ENCODE assay signal across 7 mouse cellular contexts in genomic region chr11:87756251-87756820, GRCm38 (mm10). TPM values are rescaled to one million over a fixed set of nuclear protein-coding genes. Genes with fewer than 3 reads are reported as not detected.
DNase-seq lines count a peak whose midpoint lies in the region; ATAC-seq and TF ChIP-seq lines count a peak whose summit lies in the region.

No protein-coding gene starts in this region.

- TF ChIP-seq POLR2A in bone marrow macrophage, adult 2 months (IDR thresholded peaks at IDR 0.05; ENCODE audit: borderline replicate concordance, low read depth, low read length) = no peak

- H3K27me3 ChIP-seq in limb, embryonic 11.5 days (ENCODE audit: control insufficient read depth, insufficient read depth, low read length) = peaks cover 19% of the 10 kb centered on the region

- no peak overlapping the region for H3K9ac ChIP-seq in limb, embryonic 11.5 days (ENCODE audit: low read length)

- no peak for TF ChIP-seq CTCF in bone marrow macrophage, adult 2 months (IDR thresholded peaks at IDR 0.05; ENCODE audit: low read depth, low read length)

- H3K4me3 ChIP-seq in bone marrow macrophage, adult 2 months (ENCODE audit: insufficient read depth, low read length) = peak overlapping the region; percentile 90
- H3K4me3 ChIP-seq in limb, embryonic 11.5 days (ENCODE audit: low read depth, low read length) = no peak overlapping the region

- peak; percentile 73 to 75 for DNase-seq in CD8-positive naive resting alpha-beta T cell, adult 2 months (ENCODE audit: low read depth in 2 of 2, low spot score in 2 of 2)
- DNase-seq in limb, embryonic 11.5 days (ENCODE audit: low spot score) = no peak
- peak; percentile 83 for DNase-seq in naive thymus-derived CD4-positive, alpha-beta T cell, adult 2 months (ENCODE audit: low read depth)
- DNase-seq in MN1 (ENCODE audit: low spot score) = no peak
- no peak for DNase-seq in kidney, postnatal 10 days

- 0 out of 2 replicates have a peak, but pooled peaks have one; percentile 31 for ATAC-seq in limb, embryonic 11.5 days (ENCODE audit: insufficient number of reproducible peaks, low FRiP score, low TSS enrichment, low read depth)
- ATAC-seq in frontal cortex, adult (ENCODE audit: low TSS enrichment) = no peak

- H3K4me2 ChIP-seq in limb, embryonic 11.5 days (ENCODE audit: low read depth, severe bottlenecking) = no peak overlapping the region

- H3K36me3 ChIP-seq in limb, embryonic 11.5 days (ENCODE audit: control insufficient read depth, insufficient read depth, low read length) = no peaks in the 10 kb centered on the region

- WGBS in limb, embryonic 11.5 days = 88% methylated on average over 15 of the region's 15 CpGs

- peak overlapping the region; percentile 96 for H3K27ac ChIP-seq in bone marrow macrophage, adult 2 months (ENCODE audit: insufficient read depth, low read depth, low read length)
- H3K27ac ChIP-seq in limb, embryonic 11.5 days (replicated peaks; ENCODE audit: low read depth, low read length) = no peak overlapping the region

- H3K4me1 ChIP-seq in bone marrow macrophage, adult 2 months (ENCODE audit: control insufficient read depth, insufficient read depth, low read length) = peaks cover 32% of the 10 kb centered on the region
- no peaks in the 10 kb centered on the region; the same call in 1 of the 2 replicates for H3K4me1 ChIP-seq in limb, embryonic 11.5 days (ENCODE audit: control insufficient read depth, insufficient read depth, low read length)

- H3K9me3 ChIP-seq in limb, embryonic 11.5 days (ENCODE audit: control insufficient read depth, low read length) = no peaks in the 10 kb centered on the region

RNA-seq across cellular contexts. Expression of gene Tspoap1, which starts 4.0 kb away (rescaled TPM):
- 2.6 and 2.9 TPM in 2 replicates for polyA plus RNA-seq in bone marrow macrophage, adult 2 months (2012; ENCODE audit: insufficient read depth, insufficient read length, missing spikeins)
- polyA plus RNA-seq in limb, embryonic 11.5 days (2014; fragmentation: Nextera tagmentation; extraction: Ambion mirVana) = 1.7 and 2.4 TPM in 2 replicates

RNA-seq across cellular contexts. Expression of gene Supt4a, which starts 19.0 kb away (rescaled TPM):
- polyA plus RNA-seq in bone marrow macrophage, adult 2 months (2012; ENCODE audit: insufficient read depth, insufficient read length, missing spikeins) = 136 and 142 TPM in 2 replicates
- 184 TPM in 2 replicates for polyA plus RNA-seq in limb, embryonic 11.5 days (2014; fragmentation: Nextera tagmentation; extraction: Ambion mirVana)

RNA-seq across cellular contexts. Expression of gene Mpo, which starts 37.0 kb away (rescaled TPM):
- 1.1 and 1.7 TPM in 2 replicates for polyA plus RNA-seq in bone marrow macrophage, adult 2 months (2012; ENCODE audit: insufficient read depth, insufficient read length, missing spikeins)
- polyA plus RNA-seq in limb, embryonic 11.5 days (2014; fragmentation: Nextera tagmentation; extraction: Ambion mirVana) = 3.7 and 5.7 TPM in 2 replicates

Comparison
In these comparisons a context has a peak if more than half of its experiments do, and no peak if none do; other contexts are left out.
1. DNase-seq: peak in CD8-positive naive resting alpha-beta T cell, adult 2 months (2 of 2) and naive thymus-derived CD4-positive, alpha-beta T cell, adult 2 months (single experiment); none in limb, embryonic 11.5 days (single experiment), MN1 (single experiment) and kidney, postnatal 10 days (single experiment).